ENCODE assay signal across 8 mouse cellular contexts in genomic region chr9:107667219-107667618, GRCm38 (mm10). TPM values are rescaled to one million over a fixed set of nuclear protein-coding genes. Genes with fewer than 3 reads are reported as not detected.
DNase-seq lines count a peak whose midpoint lies in the region; ATAC-seq lines count a peak whose summit lies in the region.

No protein-coding gene starts in this region.

- H3K9me3 ChIP-seq in forebrain, embryonic 15.5 days: no peaks in the 10 kb centered on the region
- H3K9me3 ChIP-seq in limb, embryonic 11.5 days (ENCODE audit: control insufficient read depth, low read length): no peaks in the 10 kb centered on the region
- H3K9me3 ChIP-seq in midbrain, embryonic 15.5 days: no peaks in the 10 kb centered on the region

- peak; percentile 63 for DNase-seq in ovary, adult 18-20 months (ENCODE audit: low spot score)
- no peak for DNase-seq in ovary, postnatal 14 days (ENCODE audit: low spot score)
- peak; percentile 70 to 75 for DNase-seq in heart, postnatal 36 days
- DNase-seq in limb, embryonic 11.5 days (ENCODE audit: low spot score): peak; percentile 85
- DNase-seq in thymus, postnatal 4 days: peak; percentile 51
- DNase-seq in cerebellum, adult 18-20 months: no peak

- ATAC-seq in forebrain, embryonic 15.5 days (replicated peaks): peak; percentile 89
- ATAC-seq in limb, embryonic 11.5 days (ENCODE audit: insufficient number of reproducible peaks, low FRiP score, low TSS enrichment, low read depth): peak; percentile 88
- peak; percentile 74 for ATAC-seq in midbrain, embryonic 15.5 days (replicated peaks)

- peaks cover 32% of the 10 kb centered on the region for H3K4me1 ChIP-seq in forebrain, embryonic 15.5 days
- H3K4me1 ChIP-seq in limb, embryonic 11.5 days (ENCODE audit: control insufficient read depth, insufficient read depth, low read length): peaks cover 10% of the 10 kb centered on the region; the same call in 1 of the 2 replicates
- H3K4me1 ChIP-seq in midbrain, embryonic 15.5 days: peaks cover 30% of the 10 kb centered on the region

- WGBS in forebrain, embryonic 15.5 days: under 1% methylated on average over 24 of the region's 24 CpGs
- under 1% methylated on average over 24 of the region's 24 CpGs for WGBS in limb, embryonic 11.5 days
- under 1% methylated on average over 24 of the region's 24 CpGs for WGBS in midbrain, embryonic 15.5 days

- peaks cover 14% of the 10 kb centered on the region; the same call in 1 of the 2 replicates for H3K27me3 ChIP-seq in forebrain, embryonic 15.5 days
- 0 out of 2 replicates have a peak, but pooled peaks cover 4% of the 10 kb centered on the region for H3K27me3 ChIP-seq in limb, embryonic 11.5 days (ENCODE audit: control insufficient read depth, insufficient read depth, low read length)
- peaks cover 24% of the 10 kb centered on the region for H3K27me3 ChIP-seq in midbrain, embryonic 15.5 days (replicated peaks)

- peak overlapping the region; percentile 55 for H3K9ac ChIP-seq in forebrain, embryonic 15.5 days (replicated peaks)
- H3K9ac ChIP-seq in limb, embryonic 11.5 days (ENCODE audit: low read length): peak overlapping the region; percentile 49
- peak overlapping the region; percentile 41 for H3K9ac ChIP-seq in midbrain, embryonic 15.5 days

- peak overlapping the region; percentile 92 for H3K4me2 ChIP-seq in forebrain, embryonic 15.5 days (replicated peaks)
- peak overlapping the region; percentile 95 for H3K4me2 ChIP-seq in limb, embryonic 11.5 days (ENCODE audit: low read depth, severe bottlenecking)
- peak overlapping the region; percentile 66 for H3K4me2 ChIP-seq in midbrain, embryonic 15.5 days

- H3K4me3 ChIP-seq in forebrain, embryonic 15.5 days: peak overlapping the region; percentile 49
- H3K4me3 ChIP-seq in limb, embryonic 11.5 days (ENCODE audit: low read depth, low read length): peak overlapping the region; percentile 37
- H3K4me3 ChIP-seq in midbrain, embryonic 15.5 days: peak overlapping the region; percentile 40

- no peaks in the 10 kb centered on the region for H3K36me3 ChIP-seq in forebrain, embryonic 15.5 days
- no peaks in the 10 kb centered on the region for H3K36me3 ChIP-seq in limb, embryonic 11.5 days (ENCODE audit: control insufficient read depth, insufficient read depth, low read length)
- no peaks in the 10 kb centered on the region for H3K36me3 ChIP-seq in midbrain, embryonic 15.5 days (replicated peaks)

- intact Hi-C loops in heart, postnatal 36 days (cut with DNase I): no loop called here

- no peak overlapping the region for H3K27ac ChIP-seq in forebrain, embryonic 15.5 days (replicated peaks)
- H3K27ac ChIP-seq in limb, embryonic 11.5 days (replicated peaks; ENCODE audit: low read depth, low read length): no peak overlapping the region; the same call in 1 of the 2 replicates
- H3K27ac ChIP-seq in midbrain, embryonic 15.5 days: peak overlapping the region; percentile 39; the same call in 1 of the 2 replicates

RNA-seq across cellular contexts. Expression of gene Slc38a3, which starts 2.1 kb away (rescaled TPM):
- 24.2 and 24.4 TPM in 2 replicates for polyA plus RNA-seq in forebrain, embryonic 15.5 days (2015; fragmentation: Nextera tagmentation; extraction: Ambion mirVana)
- 10 to 100 TPM; 66.0 to 80.3 TPM for total RNA-seq in heart, postnatal 36 days (2021)
- 3.4 and 4.1 TPM in 2 replicates for polyA plus RNA-seq in limb, embryonic 11.5 days (2014; fragmentation: Nextera tagmentation; extraction: Ambion mirVana)
- 31.8 and 40.4 TPM in 2 replicates for polyA plus RNA-seq in midbrain, embryonic 15.5 days (2015; fragmentation: Nextera tagmentation; extraction: Ambion mirVana)

RNA-seq across cellular contexts. Expression of gene Gnat1, which starts 12.3 kb away (rescaled TPM):
- polyA plus RNA-seq in forebrain, embryonic 15.5 days (2015; fragmentation: Nextera tagmentation; extraction: Ambion mirVana): 1.7 and 1.8 TPM in 2 replicates
- not detected for total RNA-seq in heart, postnatal 36 days (2021)
- polyA plus RNA-seq in limb, embryonic 11.5 days (2014; fragmentation: Nextera tagmentation; extraction: Ambion mirVana): 1.7 and 1.8 TPM in 2 replicates
- 2.1 and 2.2 TPM in 2 replicates for polyA plus RNA-seq in midbrain, embryonic 15.5 days (2015; fragmentation: Nextera tagmentation; extraction: Ambion mirVana)

RNA-seq across cellular contexts. Expression of gene Gnai2, which starts 32.1 kb away (rescaled TPM):
- polyA plus RNA-seq in forebrain, embryonic 15.5 days (2015; fragmentation: Nextera tagmentation; extraction: Ambion mirVana): 335 and 338 TPM in 2 replicates
- 100 to 1,000 TPM; 248 to 259 TPM for total RNA-seq in heart, postnatal 36 days (2021)
- polyA plus RNA-seq in limb, embryonic 11.5 days (2014; fragmentation: Nextera tagmentation; extraction: Ambion mirVana): 336 and 358 TPM in 2 replicates
- 299 and 386 TPM in 2 replicates for polyA plus RNA-seq in midbrain, embryonic 15.5 days (2015; fragmentation: Nextera tagmentation; extraction: Ambion mirVana)

RNA-seq across cellular contexts. Expression of gene Sema3f, which starts 43.1 kb away (rescaled TPM):
- polyA plus RNA-seq in forebrain, embryonic 15.5 days (2015; fragmentation: Nextera tagmentation; extraction: Ambion mirVana): 13.7 and 14.6 TPM in 2 replicates
- total RNA-seq in heart, postnatal 36 days (2021): 10 to 100 TPM; 16.0 to 16.9 TPM
- polyA plus RNA-seq in limb, embryonic 11.5 days (2014; fragmentation: Nextera tagmentation; extraction: Ambion mirVana): 27.4 and 32.5 TPM in 2 replicates
- polyA plus RNA-seq in midbrain, embryonic 15.5 days (2015; fragmentation: Nextera tagmentation; extraction: Ambion mirVana): 26.0 and 31.2 TPM in 2 replicates

RNA-seq across cellular contexts. Expression of gene Sema3b, which starts 58.2 kb away (rescaled TPM):
- polyA plus RNA-seq in forebrain, embryonic 15.5 days (2015; fragmentation: Nextera tagmentation; extraction: Ambion mirVana): 1.7 and 2.8 TPM in 2 replicates
- total RNA-seq in heart, postnatal 36 days (2021): 10 to 100 TPM; 18.5 to 22.0 TPM
- 3.4 and 3.7 TPM in 2 replicates for polyA plus RNA-seq in limb, embryonic 11.5 days (2014; fragmentation: Nextera tagmentation; extraction: Ambion mirVana)
- 4.3 and 4.9 TPM in 2 replicates for polyA plus RNA-seq in midbrain, embryonic 15.5 days (2015; fragmentation: Nextera tagmentation; extraction: Ambion mirVana)

Comparison
In these comparisons a context has a peak if more than half of its experiments do, and no peak if none do; other contexts are left out.
1. DNase-seq: peak in ovary, adult 18-20 months (single experiment), heart, postnatal 36 days (2 of 2), limb, embryonic 11.5 days (single experiment) and thymus, postnatal 4 days (single experiment); none in ovary, postnatal 14 days (single experiment) and cerebellum, adult 18-20 months (0 of 2).
2. Peak in every context shown above with its lines, with median percentiles within 50 percentile points of each other: ATAC-seq, H3K4me2 ChIP-seq, H3K4me3 ChIP-seq and H3K9ac ChIP-seq.